Mouse (Mus musculus) cerebellum, adult 2 months (tissue): ENCODE measurements around the gene Gm26661.

ENCODE experiments used
- CTCF ChIP-seq: fragments of 200-500 bp; IDR thresholded peaks from 2 replicates; pipeline ENCODE4 v1.5.1; 2011; ENCODE audit warnings: low read depth, mild to moderate bottlenecking, control low read depth, low read length, moderate library complexity, borderline replicate concordance; ENCODE audit not compliant: insufficient read depth
- POLR2A ChIP-seq: fragments of 200-500 bp; IDR thresholded peaks from 2 replicates; pipeline ENCODE4 v1.6.1; 2011; ENCODE audit warnings: low read length, control low read depth, borderline replicate concordance; ENCODE audit not compliant: insufficient read depth

DNA sequence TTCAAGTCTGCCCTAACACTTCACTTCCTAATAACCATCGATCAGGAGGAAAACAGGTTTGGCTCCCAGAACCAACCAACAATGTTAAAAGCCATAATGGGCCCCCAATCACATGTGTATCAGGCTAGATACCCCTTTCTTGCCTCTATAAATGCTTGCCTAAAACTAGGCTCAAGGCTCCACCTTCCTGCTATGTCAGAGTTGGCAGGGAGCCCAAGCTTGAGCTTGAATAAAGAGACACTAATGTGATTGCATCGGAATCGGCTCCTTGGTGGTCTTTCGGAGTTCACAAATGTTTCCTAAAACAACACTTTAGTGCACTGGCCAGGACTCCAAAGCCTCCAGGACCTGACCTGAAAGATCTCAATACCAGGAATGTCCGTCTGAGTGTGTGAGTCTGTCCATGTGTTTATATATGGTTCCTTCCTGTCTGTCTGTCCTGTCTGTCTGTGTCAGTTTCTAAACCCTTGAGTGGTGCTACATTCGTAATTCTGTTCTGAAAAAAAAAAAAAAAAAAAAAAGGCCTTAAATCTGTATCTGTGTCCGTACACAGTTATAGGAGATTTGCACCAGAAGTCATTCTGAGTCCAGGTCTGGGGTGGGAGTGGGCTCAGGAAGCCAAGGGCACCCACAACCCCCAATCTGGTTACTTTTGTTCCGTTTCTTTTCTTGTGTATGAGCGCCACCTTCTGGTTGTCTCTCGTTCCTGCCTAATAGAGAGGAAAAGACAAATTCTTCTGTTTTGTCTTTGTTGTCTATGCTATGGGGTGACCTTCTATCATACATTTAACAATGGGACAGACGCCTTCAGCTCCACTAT, 42.2 kb upstream of the Gm26661 start:
- TF ChIP-seq CTCF (peak; percentile 72), POLR2A (no peak)
